Mouse (Mus musculus) ovary, adult 10 weeks (tissue): ENCODE measurements around the gene Zfp428. TPM values are rescaled to one million over a fixed set of nuclear protein-coding genes. Genes with fewer than 3 reads are reported as not detected.

Experiments used
- polyA plus RNA-seq: library from polyadenylated mRNA; stranded (reverse); fragments of 350-450 nt; fragmentation: Illumina TruSeq; extraction: RNeasy Lipid Tissue Mini Kit (QIAGEN cat#74804); gene quantifications from one replicate; pipeline ENCODE4 v1.2.3, GENCODE M21; 2014

Gene Zfp428
- polyA plus RNA-seq, result 0.80 TPM

GRCm38 (mm10) chr7:24506838-24507725, at the start of gene Zfp428:
Zfp428 (plus strand) TSS chr7:24507006.

GRCm38 (mm10) chr7:24462388-24463319, 44.2 kb upstream of the Zfp428 start, which contains the start of gene Plaur:
Plaur (plus strand) TSS chr7:24462484.

GRCm38 (mm10) chr7:24481474-24482207, 25.2 kb upstream of the Zfp428 start, which contains the start of gene Cadm4:
Cadm4 (plus strand) TSS chr7:24482023.

GRCm38 (mm10) chr7:24512355-24512754, 5.5 kb downstream of the Zfp428 start, which contains the start of gene AC161166.1:
AC161166.1 (minus strand) TSS chr7:24512455.

GRCm38 (mm10) chr7:24530062-24530931, 23.5 kb downstream of the Zfp428 start, which contains the start of gene Irgq:
Irgq (plus strand) TSS chr7:24530689.

GRCm38 (mm10) chr7:24546068-24546614, 39.3 kb downstream of the Zfp428 start, which contains the start of the genes Pinlyp and Xrcc1:
Pinlyp (minus strand) TSS chr7:24546118.
Xrcc1 (plus strand) TSS chr7:24546289.

Other genes starting within 250 kb of the Zfp428 start
- 3.8 TPM for gene Zfp93, start 236.6 kb upstream of the Zfp428 start, polyA plus RNA-seq
- gene Zfp61, start 205.8 kb upstream of the Zfp428 start, polyA plus RNA-seq, result 11.3 TPM
- gene Zfp94, start 190.3 kb upstream of the Zfp428 start, polyA plus RNA-seq, result 2.2 TPM
- gene Tescl, start 173.1 kb upstream of the Zfp428 start, polyA plus RNA-seq, result not detected
- gene Lypd5, start 157.8 kb upstream of the Zfp428 start, polyA plus RNA-seq, result not detected
- gene Kcnn4, start 136.7 kb upstream of the Zfp428 start, polyA plus RNA-seq, result not detected
- not detected for gene Smg9, start 107.4 kb upstream of the Zfp428 start, polyA plus RNA-seq
- not detected for gene Irgc1, start 54.7 kb upstream of the Zfp428 start, polyA plus RNA-seq
- gene Plaur, start 44.5 kb upstream of the Zfp428 start, polyA plus RNA-seq, result 1.0 TPM
- 0.34 TPM for gene Cadm4, start 25.0 kb upstream of the Zfp428 start, polyA plus RNA-seq
- not detected for gene AC161166.1, start 5.4 kb downstream of the Zfp428 start, polyA plus RNA-seq
- gene Irgq, start 23.7 kb downstream of the Zfp428 start, polyA plus RNA-seq, result 7.8 TPM
- not detected for gene Pinlyp, start 39.1 kb downstream of the Zfp428 start, polyA plus RNA-seq
- gene Xrcc1, start 39.3 kb downstream of the Zfp428 start, polyA plus RNA-seq, result 0.88 TPM
- 0.31 TPM for gene Ethe1, start 80.5 kb downstream of the Zfp428 start, polyA plus RNA-seq
- not detected for gene Zfp575, start 80.6 kb downstream of the Zfp428 start, polyA plus RNA-seq
- not detected for gene Phldb3, start 103.8 kb downstream of the Zfp428 start, polyA plus RNA-seq
- not detected for gene Lypd3, start 129.5 kb downstream of the Zfp428 start, polyA plus RNA-seq
- not detected for gene Tex101, start 169.7 kb downstream of the Zfp428 start, polyA plus RNA-seq
- not detected for gene BC049730, start 202.2 kb downstream of the Zfp428 start, polyA plus RNA-seq
- gene Gm4763, start 219.9 kb downstream of the Zfp428 start, polyA plus RNA-seq, result not detected